Mouse (Mus musculus): ENCODE results near the gene Mettl25.

Mettl25 gene

GRCm38 (mm10) chr10:105753831-105754605, 87.2 kb downstream of the Mettl25 start:
- no peak for DNase-seq (ENCODE audit: low spot score in 2 of 2)

GRCm38 (mm10) chr10:105746019-105746418, 95.2 kb downstream of the Mettl25 start:
- DNase-seq (ENCODE audit: low spot score in 2 of 2) = no peak

DNA sequence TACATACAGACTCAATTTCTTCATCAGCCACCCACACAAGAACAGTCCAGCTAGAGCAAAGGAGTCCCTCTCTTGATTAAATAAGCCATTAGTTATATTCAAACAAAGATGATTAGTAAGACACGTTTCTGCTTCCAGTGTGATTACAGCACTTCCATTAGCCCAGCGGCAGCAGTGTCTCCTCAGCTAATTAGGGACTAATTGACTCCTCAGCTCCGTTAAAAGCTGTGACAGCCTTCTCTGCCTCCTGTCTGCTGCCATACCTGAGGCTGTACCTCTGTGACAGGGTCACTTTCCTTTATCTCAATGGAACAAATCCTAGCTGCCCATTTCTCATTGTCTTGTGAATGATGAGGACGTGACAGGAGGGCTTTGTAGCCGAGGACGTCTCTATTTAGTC, 99.4 kb downstream of the Mettl25 start:
- no peak for DNase-seq (ENCODE audit: low spot score in 2 of 2)

GRCm38 (mm10) chr10:105738942-105739341, 102.2 kb downstream of the Mettl25 start:
- DNase-seq (ENCODE audit: low spot score in 2 of 2) = no peak

DNA sequence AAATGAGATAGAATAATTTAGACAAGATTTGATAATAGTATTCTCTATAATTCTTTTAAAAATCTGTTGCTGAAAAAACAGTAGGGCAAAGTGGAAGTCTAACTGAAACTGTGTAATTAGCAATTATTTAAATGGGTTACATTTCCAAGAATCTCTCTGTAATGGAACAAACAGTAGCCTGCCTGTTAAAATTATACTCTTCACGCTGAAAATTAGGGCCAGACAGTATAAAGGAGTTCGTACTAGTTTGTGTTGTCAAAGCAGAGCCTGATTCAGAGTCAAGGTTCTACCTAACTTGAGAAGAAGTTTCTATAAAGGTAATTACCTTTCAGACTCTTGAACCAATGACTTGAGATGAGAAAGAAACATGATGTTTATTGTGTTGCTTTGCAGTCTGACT, 113.4 kb downstream of the Mettl25 start:
- DNase-seq (ENCODE audit: low spot score in 2 of 2) = no peak

GRCm38 (mm10) chr10:105727353-105727752, 113.8 kb downstream of the Mettl25 start:
- DNase-seq (ENCODE audit: low spot score in 2 of 2) = no peak

DNA sequence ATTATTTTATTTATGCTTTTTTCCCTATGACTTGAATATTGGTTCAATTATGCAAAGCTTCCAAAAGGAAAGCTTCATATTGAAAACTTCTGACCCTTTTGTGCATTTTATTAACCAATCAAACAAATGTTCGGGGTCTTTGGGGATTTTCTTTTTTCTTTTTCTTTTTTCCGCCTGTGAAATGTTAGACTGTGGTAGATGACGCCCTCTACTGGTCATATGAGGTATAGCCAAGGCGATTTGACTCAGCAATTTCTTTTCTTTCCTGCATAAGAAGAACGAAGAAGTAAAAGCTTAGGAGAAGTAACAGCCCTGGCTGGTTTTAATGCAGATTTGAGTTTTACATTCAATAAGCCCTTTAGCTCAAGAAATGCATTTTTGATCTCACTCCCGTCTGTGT, 126.3 kb downstream of the Mettl25 start:
- no peak for DNase-seq (ENCODE audit: low spot score in 2 of 2)

GRCm38 (mm10) chr10:105714366-105714765, 126.8 kb downstream of the Mettl25 start:
- DNase-seq (ENCODE audit: low spot score in 2 of 2) = no peak

GRCm38 (mm10) chr10:105713222-105713621, 128.0 kb downstream of the Mettl25 start:
- no peak for DNase-seq (ENCODE audit: low spot score in 2 of 2)

Measured in heart, adult 9 months (tissue).